Mouse (Mus musculus): ENCODE measurements around the gene Wdr77. TPM values are rescaled to one million over a fixed set of nuclear protein-coding genes. Genes with fewer than 3 reads are reported as not detected.
"Not testable (repeated sequence)": the region's sequence is repeated elsewhere in the genome, so short reads cannot be mapped to it uniquely, and the experiment has no call there.

Gene Wdr77
- polyA plus RNA-seq, 1 experiment from 2014 or later, result 88.2 TPM

- no peaks in the 10 kb centered on the region for H3K9me3 ChIP-seq (replicated peaks; ENCODE audit: control insufficient read depth, low read length)
- ATAC-seq (no peak), DNase-seq (ENCODE audit: low spot score) (no peak)
- H3K4me1 ChIP-seq (ENCODE audit: control insufficient read depth, insufficient read depth, low read length), result no peaks in the 10 kb centered on the region
- no peak overlapping the region for H3K4me3 ChIP-seq (ENCODE audit: low read depth, low read length)
- no peak overlapping the region for H3K27ac ChIP-seq (ENCODE audit: low read depth, low read length)
- peaks cover 33% of the 10 kb centered on the region for H3K36me3 ChIP-seq (ENCODE audit: control insufficient read depth, insufficient read depth, low read length)
- 85% methylated on average over 5 of the region's 5 CpGs for WGBS
- H3K27me3 ChIP-seq (replicated peaks; ENCODE audit: control insufficient read depth, insufficient read depth, low read length), result no peaks in the 10 kb centered on the region
- H3K4me2 ChIP-seq (ENCODE audit: low read length), result no peak overlapping the region
- H3K9ac ChIP-seq (ENCODE audit: low read length), result no peak overlapping the region
Measured at GRCm38 (mm10) chr3:105971831-105972446, 12.8 kb downstream of the Wdr77 start.

GRCm38 (mm10) chr3:105973411-105973810 lies 14.2 kb downstream of the Wdr77 start, which contains the start of gene Ovgp1:
Ovgp1 (plus strand) TSS chr3:105973711.
- no peak for ATAC-seq
- Histone ChIP-seq H3K4me1 (ENCODE audit: control insufficient read depth, insufficient read depth, low read length) (no peaks in the 10 kb centered on the region), H3K27me3 (replicated peaks; ENCODE audit: control insufficient read depth, insufficient read depth, low read length) (no peaks in the 10 kb centered on the region), H3K9me3 (replicated peaks; ENCODE audit: control insufficient read depth, low read length) (no peaks in the 10 kb centered on the region), H3K9ac (ENCODE audit: low read length) (no peak within 1 kb of the TSS), H3K36me3 (ENCODE audit: control insufficient read depth, insufficient read depth, low read length) (peaks cover 18% of the 10 kb centered on the region), H3K4me3 (ENCODE audit: low read depth, low read length) (no peak within 1 kb of the TSS), H3K27ac (ENCODE audit: low read depth, low read length) (no peak within 1 kb of the TSS), H3K4me2 (ENCODE audit: low read length) (no peak within 1 kb of the TSS)
- WGBS, result 85% methylated on average over 3 of the region's 3 CpGs
- DNase-seq (ENCODE audit: low spot score), result no peak

GRCm38 (mm10) chr3:105974174-105974573 lies 15.0 kb downstream of the Wdr77 start:
- H3K4me1 ChIP-seq (ENCODE audit: control insufficient read depth, insufficient read depth, low read length), result no peaks in the 10 kb centered on the region
- no peak overlapping the region for H3K27ac ChIP-seq (ENCODE audit: low read depth, low read length)
- H3K9me3 ChIP-seq (replicated peaks; ENCODE audit: control insufficient read depth, low read length), result no peaks in the 10 kb centered on the region
- no peak overlapping the region for H3K4me2 ChIP-seq (ENCODE audit: low read length)
- no peak overlapping the region for H3K4me3 ChIP-seq (ENCODE audit: low read depth, low read length)
- H3K9ac ChIP-seq (ENCODE audit: low read length), result no peak overlapping the region
- WGBS, result 90% methylated on average over 2 of the region's 2 CpGs
- ATAC-seq, result no peak
- H3K27me3 ChIP-seq (replicated peaks; ENCODE audit: control insufficient read depth, insufficient read depth, low read length), result no peaks in the 10 kb centered on the region
- peaks cover 11% of the 10 kb centered on the region for H3K36me3 ChIP-seq (ENCODE audit: control insufficient read depth, insufficient read depth, low read length)
- DNase-seq (ENCODE audit: low spot score), result no peak

GRCm38 (mm10) chr3:105989611-105990010 lies 30.4 kb downstream of the Wdr77 start:
- H3K36me3 ChIP-seq (ENCODE audit: control insufficient read depth, insufficient read depth, low read length); H3K9me3 ChIP-seq (replicated peaks; ENCODE audit: control insufficient read depth, low read length); H3K9ac ChIP-seq (ENCODE audit: low read length); ATAC-seq; H3K4me3 ChIP-seq (ENCODE audit: low read depth, low read length); H3K4me2 ChIP-seq (ENCODE audit: low read length); H3K4me1 ChIP-seq (ENCODE audit: control insufficient read depth, insufficient read depth, low read length); H3K27me3 ChIP-seq (replicated peaks; ENCODE audit: control insufficient read depth, insufficient read depth, low read length); H3K27ac ChIP-seq (ENCODE audit: low read depth, low read length); DNase-seq (ENCODE audit: low spot score): not testable (repeated sequence)
- 32% methylated on average over 5 of the region's 5 CpGs for WGBS

GRCm38 (mm10) chr3:105991653-105992283 lies 32.6 kb downstream of the Wdr77 start:
- Histone ChIP-seq H3K4me3 (ENCODE audit: low read depth, low read length) (no peak overlapping the region), H3K4me2 (ENCODE audit: low read length) (no peak overlapping the region), H3K36me3 (ENCODE audit: control insufficient read depth, insufficient read depth, low read length) (no peaks in the 10 kb centered on the region), H3K9me3 (replicated peaks; ENCODE audit: control insufficient read depth, low read length) (no peaks in the 10 kb centered on the region), H3K27ac (ENCODE audit: low read depth, low read length) (no peak overlapping the region), H3K4me1 (ENCODE audit: control insufficient read depth, insufficient read depth, low read length) (no peaks in the 10 kb centered on the region), H3K27me3 (replicated peaks; ENCODE audit: control insufficient read depth, insufficient read depth, low read length) (no peaks in the 10 kb centered on the region), H3K9ac (ENCODE audit: low read length) (no peak overlapping the region)
- DNase-seq (ENCODE audit: low spot score) (peak; percentile 76), ATAC-seq (0 out of 2 replicates have a peak, but pooled peaks have one; percentile 23)
- WGBS, result 39% methylated on average over 4 of the region's 4 CpGs

GRCm38 (mm10) chr3:105994730-105995129 lies 35.6 kb downstream of the Wdr77 start:
- Histone ChIP-seq H3K4me2 (ENCODE audit: low read length) (no peak overlapping the region), H3K9ac (ENCODE audit: low read length) (no peak overlapping the region), H3K36me3 (ENCODE audit: control insufficient read depth, insufficient read depth, low read length) (no peaks in the 10 kb centered on the region), H3K27ac (ENCODE audit: low read depth, low read length) (no peak overlapping the region), H3K27me3 (replicated peaks; ENCODE audit: control insufficient read depth, insufficient read depth, low read length) (no peaks in the 10 kb centered on the region), H3K4me3 (ENCODE audit: low read depth, low read length) (no peak overlapping the region), H3K9me3 (replicated peaks; ENCODE audit: control insufficient read depth, low read length) (no peaks in the 10 kb centered on the region), H3K4me1 (ENCODE audit: control insufficient read depth, insufficient read depth, low read length) (no peaks in the 10 kb centered on the region)
- ATAC-seq (no peak), DNase-seq (ENCODE audit: low spot score) (no peak)
- WGBS, result 77% methylated on average over 2 of the region's 2 CpGs

- peaks cover 6% of the 10 kb centered on the region; the same call in 1 of the 2 replicates for H3K4me1 ChIP-seq (ENCODE audit: control insufficient read depth, insufficient read depth, low read length)
- H3K9ac ChIP-seq (ENCODE audit: low read length), result peak overlapping the region; percentile 32; the same call in 1 of the 2 replicates
- H3K4me3 ChIP-seq (ENCODE audit: low read depth, low read length), result peak overlapping the region; percentile 20
- WGBS, result 14% methylated on average over 11 of the region's 11 CpGs
- no peaks in the 10 kb centered on the region for H3K27me3 ChIP-seq (replicated peaks; ENCODE audit: control insufficient read depth, insufficient read depth, low read length)
- ATAC-seq, result peak; percentile 46; the same call in 1 of the 2 replicates
- H3K36me3 ChIP-seq (ENCODE audit: control insufficient read depth, insufficient read depth, low read length), result no peaks in the 10 kb centered on the region
- H3K9me3 ChIP-seq (replicated peaks; ENCODE audit: control insufficient read depth, low read length), result no peaks in the 10 kb centered on the region
- peak; percentile 1 for DNase-seq (ENCODE audit: low spot score)
- H3K27ac ChIP-seq (ENCODE audit: low read depth, low read length), result no peak overlapping the region
- peak overlapping the region; percentile 44 for H3K4me2 ChIP-seq (ENCODE audit: low read length)
Measured at GRCm38 (mm10) chr3:106000707-106001375, 41.7 kb downstream of the Wdr77 start.

- WGBS, result 19% methylated on average over 17 of the region's 17 CpGs
- H3K9me3 ChIP-seq (replicated peaks; ENCODE audit: control insufficient read depth, low read length), result no peaks in the 10 kb centered on the region
- no peak overlapping the region for H3K27ac ChIP-seq (ENCODE audit: low read depth, low read length)
- H3K9ac ChIP-seq (ENCODE audit: low read length), result peak overlapping the region; percentile 32; the same call in 1 of the 2 replicates
- DNase-seq (ENCODE audit: low spot score) (peak; percentile 75), ATAC-seq (peak; percentile 95)
- H3K27me3 ChIP-seq (replicated peaks; ENCODE audit: control insufficient read depth, insufficient read depth, low read length), result no peaks in the 10 kb centered on the region
- peak overlapping the region; percentile 44 for H3K4me2 ChIP-seq (ENCODE audit: low read length)
- H3K4me3 ChIP-seq (ENCODE audit: low read depth, low read length), result peak overlapping the region; percentile 20
- H3K4me1 ChIP-seq (ENCODE audit: control insufficient read depth, insufficient read depth, low read length), result peaks cover 6% of the 10 kb centered on the region; the same call in 1 of the 2 replicates
- no peaks in the 10 kb centered on the region for H3K36me3 ChIP-seq (ENCODE audit: control insufficient read depth, insufficient read depth, low read length)
Measured at GRCm38 (mm10) chr3:106001416-106002370, 42.5 kb downstream of the Wdr77 start.

Data from forebrain, embryonic 14.5 days (tissue).